Mouse (Mus musculus): ENCODE data around the gene Myo18a. TPM values are rescaled to one million over a fixed set of nuclear protein-coding genes. Genes with fewer than 3 reads are reported as not detected.

Myo18a gene
- polyA plus RNA-seq, 1 experiment: 13.6 TPM

GRCm38 (mm10) chr11:77800869-77801701, 38.0 kb downstream of the Myo18a start:
- no peak overlapping the region; the same call in 1 of the 2 replicates for H3K4me3 ChIP-seq (ENCODE audit: control insufficient read depth, low read depth, low read length)
- no peaks in the 10 kb centered on the region for H3K36me3 ChIP-seq (ENCODE audit: control insufficient read depth, insufficient read depth, low read length)

GRCm38 (mm10) chr11:77802341-77802865, 39.4 kb downstream of the Myo18a start:
- Histone ChIP-seq H3K27me3 (ENCODE audit: control insufficient read depth, insufficient read depth, low read length) (no peaks in the 10 kb centered on the region), H3K4me3 (ENCODE audit: control insufficient read depth, low read depth, low read length) (no peak overlapping the region), H3K4me1 (ENCODE audit: control insufficient read depth, insufficient read depth, low read length) (peaks cover 5% of the 10 kb centered on the region; the same call in 1 of the 2 replicates), H3K27ac (ENCODE audit: control insufficient read depth, insufficient read depth, low read depth, low read length) (peak overlapping the region; percentile 8; the same call in 1 of the 2 replicates), H3K36me3 (ENCODE audit: control insufficient read depth, insufficient read depth, low read length) (no peaks in the 10 kb centered on the region)
- TF ChIP-seq CTCF (IDR thresholded peaks at IDR 0.05; ENCODE audit: control insufficient read depth, insufficient read depth, insufficient replicate concordance, low read depth, low read length) (no peak), POLR2A (IDR thresholded peaks at IDR 0.05; ENCODE audit: control insufficient read depth, low read depth, low read length) (0 out of 2 replicates have a peak, but pooled peaks have one; percentile 30)

More at GRCm38 (mm10) chr11:77800869-77801701, 38.0 kb downstream of the Myo18a start:
- Histone ChIP-seq H3K4me1 (ENCODE audit: control insufficient read depth, insufficient read depth, low read length) (peaks cover 5% of the 10 kb centered on the region; the same call in 1 of the 2 replicates), H3K27ac (ENCODE audit: control insufficient read depth, insufficient read depth, low read depth, low read length) (no peak overlapping the region), H3K27me3 (ENCODE audit: control insufficient read depth, insufficient read depth, low read length) (no peaks in the 10 kb centered on the region)
- no peak for TF ChIP-seq POLR2A (IDR thresholded peaks at IDR 0.05; ENCODE audit: control insufficient read depth, low read depth, low read length)

DNA sequence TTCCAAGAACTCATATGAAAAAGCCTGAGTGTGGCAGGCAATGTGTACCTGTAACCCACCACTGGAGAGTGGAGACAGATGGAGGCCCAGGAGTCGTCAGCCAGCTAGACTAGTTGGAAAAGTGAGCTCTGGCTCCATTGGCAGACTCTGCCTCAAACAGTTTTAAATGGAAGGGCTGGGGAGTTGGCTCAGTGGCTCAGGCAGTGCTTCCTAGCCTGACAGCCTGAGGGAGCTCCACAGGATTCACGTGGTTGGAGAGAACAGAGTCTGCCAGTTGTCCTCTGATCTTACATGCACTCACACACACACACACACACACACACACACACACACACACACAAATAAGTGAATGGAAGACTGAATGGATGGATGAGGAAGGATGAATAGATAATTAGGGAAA, 43.2 kb downstream of the Myo18a start:
- Histone ChIP-seq H3K4me1 (ENCODE audit: control insufficient read depth, insufficient read depth, low read length) (peaks cover 3% of the 10 kb centered on the region; the same call in 1 of the 2 replicates), H3K4me3 (ENCODE audit: control insufficient read depth, low read depth, low read length) (no peak overlapping the region), H3K27me3 (ENCODE audit: control insufficient read depth, insufficient read depth, low read length) (no peaks in the 10 kb centered on the region), H3K36me3 (ENCODE audit: control insufficient read depth, insufficient read depth, low read length) (no peaks in the 10 kb centered on the region), H3K27ac (ENCODE audit: control insufficient read depth, insufficient read depth, low read depth, low read length) (no peak overlapping the region)
- no peak for TF ChIP-seq CTCF (IDR thresholded peaks at IDR 0.05; ENCODE audit: control insufficient read depth, insufficient read depth, insufficient replicate concordance, low read depth, low read length)
- no peak for TF ChIP-seq POLR2A (IDR thresholded peaks at IDR 0.05; ENCODE audit: control insufficient read depth, low read depth, low read length)

- Histone ChIP-seq H3K4me1 (ENCODE audit: control insufficient read depth, insufficient read depth, low read length) (no peaks in the 10 kb centered on the region), H3K36me3 (ENCODE audit: control insufficient read depth, insufficient read depth, low read length) (no peaks in the 10 kb centered on the region), H3K27ac (ENCODE audit: control insufficient read depth, insufficient read depth, low read depth, low read length) (no peak overlapping the region), H3K4me3 (ENCODE audit: control insufficient read depth, low read depth, low read length) (no peak overlapping the region), H3K27me3 (ENCODE audit: control insufficient read depth, insufficient read depth, low read length) (no peaks in the 10 kb centered on the region)
- no peak for TF ChIP-seq POLR2A (IDR thresholded peaks at IDR 0.05; ENCODE audit: control insufficient read depth, low read depth, low read length)
Measured at GRCm38 (mm10) chr11:77806855-77807254, 43.8 kb downstream of the Myo18a start.

GRCm38 (mm10) chr11:77808051-77808465, 45.0 kb downstream of the Myo18a start:
- H3K36me3 ChIP-seq (ENCODE audit: control insufficient read depth, insufficient read depth, low read length): no peaks in the 10 kb centered on the region
- H3K4me3 ChIP-seq (ENCODE audit: control insufficient read depth, low read depth, low read length): no peak overlapping the region
- H3K27ac ChIP-seq (ENCODE audit: control insufficient read depth, insufficient read depth, low read depth, low read length): no peak overlapping the region
- no peaks in the 10 kb centered on the region for H3K4me1 ChIP-seq (ENCODE audit: control insufficient read depth, insufficient read depth, low read length)
- no peak for TF ChIP-seq CTCF (IDR thresholded peaks at IDR 0.05; ENCODE audit: control insufficient read depth, insufficient read depth, insufficient replicate concordance, low read depth, low read length)
- TF ChIP-seq POLR2A (IDR thresholded peaks at IDR 0.05; ENCODE audit: control insufficient read depth, low read depth, low read length): no peak
- H3K27me3 ChIP-seq (ENCODE audit: control insufficient read depth, insufficient read depth, low read length): no peaks in the 10 kb centered on the region

GRCm38 (mm10) chr11:77809215-77809614, 46.2 kb downstream of the Myo18a start:
- H3K4me3 ChIP-seq (ENCODE audit: control insufficient read depth, low read depth, low read length): no peak overlapping the region
- H3K4me1 ChIP-seq (ENCODE audit: control insufficient read depth, insufficient read depth, low read length): no peaks in the 10 kb centered on the region
- no peaks in the 10 kb centered on the region for H3K36me3 ChIP-seq (ENCODE audit: control insufficient read depth, insufficient read depth, low read length)
- TF ChIP-seq CTCF (IDR thresholded peaks at IDR 0.05; ENCODE audit: control insufficient read depth, insufficient read depth, insufficient replicate concordance, low read depth, low read length) (no peak), POLR2A (IDR thresholded peaks at IDR 0.05; ENCODE audit: control insufficient read depth, low read depth, low read length) (no peak)
- no peak overlapping the region for H3K27ac ChIP-seq (ENCODE audit: control insufficient read depth, insufficient read depth, low read depth, low read length)
- H3K27me3 ChIP-seq (ENCODE audit: control insufficient read depth, insufficient read depth, low read length): no peaks in the 10 kb centered on the region

DNA sequence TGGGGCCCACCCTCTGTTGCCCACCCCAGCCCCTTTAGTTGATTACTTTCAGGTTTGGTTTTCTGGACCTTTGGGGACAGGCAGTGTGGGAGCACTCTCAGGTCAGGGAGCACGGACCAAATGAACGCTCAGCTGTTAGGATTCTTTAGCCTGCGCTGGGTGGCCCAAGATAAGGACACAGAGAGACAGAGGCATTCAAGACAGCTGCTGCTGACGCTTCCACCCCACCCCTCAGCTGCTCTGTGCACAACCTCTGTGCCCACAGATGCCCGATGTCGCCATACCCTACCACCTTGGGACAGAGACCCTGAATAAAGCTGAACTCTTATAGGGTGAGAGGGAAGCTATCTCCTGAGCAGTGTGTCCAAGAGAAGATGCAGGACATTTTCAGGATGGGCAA, 47.0 kb downstream of the Myo18a start:
- TF ChIP-seq CTCF (IDR thresholded peaks at IDR 0.05; ENCODE audit: control insufficient read depth, insufficient read depth, insufficient replicate concordance, low read depth, low read length): no peak
- no peak for TF ChIP-seq POLR2A (IDR thresholded peaks at IDR 0.05; ENCODE audit: control insufficient read depth, low read depth, low read length)
- Histone ChIP-seq H3K4me1 (ENCODE audit: control insufficient read depth, insufficient read depth, low read length) (no peaks in the 10 kb centered on the region), H3K36me3 (ENCODE audit: control insufficient read depth, insufficient read depth, low read length) (no peaks in the 10 kb centered on the region), H3K4me3 (ENCODE audit: control insufficient read depth, low read depth, low read length) (no peak overlapping the region), H3K27ac (ENCODE audit: control insufficient read depth, insufficient read depth, low read depth, low read length) (no peak overlapping the region), H3K27me3 (ENCODE audit: control insufficient read depth, insufficient read depth, low read length) (no peaks in the 10 kb centered on the region)

All from testis, adult 2 months (tissue).